Mouse (Mus musculus) lung, postnatal 14 days (tissue): ENCODE measurements around the gene Olfr480.

Source experiments
- DNase-seq: peaks from one replicate; pipeline ENCODE4 v3.0.0; 2021

Gene Olfr480

GRCm38 (mm10) chr7:108067246-108067645, at the start of gene Olfr480:
Gene Olfr480, minus strand, starts transcription at chr7:108067346.
- no peak for DNase-seq

GRCm38 (mm10) chr7:108100549-108100948, 33.4 kb upstream of the Olfr480 start, which contains the start of gene Olfr483:
Gene Olfr483, plus strand, starts transcription at chr7:108100849.
- DNase-seq, result no peak

- no peak for DNase-seq
Measured at GRCm38 (mm10) chr7:108097486-108097885, 30.3 kb upstream of the Olfr480 start, which contains the start of gene Olfr482. Gene Olfr482, minus strand, starts transcription at chr7:108097586.

GRCm38 (mm10) chr7:108079555-108079954, 12.4 kb upstream of the Olfr480 start, which contains the start of gene Olfr481:
Gene Olfr481, plus strand, starts transcription at chr7:108079855.
- DNase-seq, result no peak

- no peak for DNase-seq
Measured at GRCm38 (mm10) chr7:108050393-108050792, 16.8 kb downstream of the Olfr480 start, which contains the start of gene Olfr479. Gene Olfr479, plus strand, starts transcription at chr7:108050693.

- DNase-seq, result no peak
Measured at GRCm38 (mm10) chr7:108033889-108034288, 33.3 kb downstream of the Olfr480 start, which contains the start of gene Olfr478. Gene Olfr478, minus strand, starts transcription at chr7:108033989.
